Mouse (Mus musculus) brain, embryonic 14.5 days (tissue): ENCODE measurements around the gene Wsb2.

Experiments used
- CTCF ChIP-seq: fragments of 200-500 bp; IDR thresholded peaks from 2 replicates; pipeline ENCODE4 v1.5.1; 2012; ENCODE audit warnings: inconsistent platforms, mild to moderate bottlenecking, moderate library complexity, borderline replicate concordance; ENCODE audit not compliant: insufficient read depth, insufficient read length; ENCODE audit errors: extremely low read depth
- POLR2A ChIP-seq: fragments of 200-500 bp; IDR thresholded peaks from 2 replicates; pipeline ENCODE4 v1.6.1; 2012; ENCODE audit warnings: mild to moderate bottlenecking, inconsistent platforms, borderline replicate concordance; ENCODE audit not compliant: poor library complexity, insufficient read depth, insufficient read length, severe bottlenecking; ENCODE audit errors: extremely low read depth

DNA sequence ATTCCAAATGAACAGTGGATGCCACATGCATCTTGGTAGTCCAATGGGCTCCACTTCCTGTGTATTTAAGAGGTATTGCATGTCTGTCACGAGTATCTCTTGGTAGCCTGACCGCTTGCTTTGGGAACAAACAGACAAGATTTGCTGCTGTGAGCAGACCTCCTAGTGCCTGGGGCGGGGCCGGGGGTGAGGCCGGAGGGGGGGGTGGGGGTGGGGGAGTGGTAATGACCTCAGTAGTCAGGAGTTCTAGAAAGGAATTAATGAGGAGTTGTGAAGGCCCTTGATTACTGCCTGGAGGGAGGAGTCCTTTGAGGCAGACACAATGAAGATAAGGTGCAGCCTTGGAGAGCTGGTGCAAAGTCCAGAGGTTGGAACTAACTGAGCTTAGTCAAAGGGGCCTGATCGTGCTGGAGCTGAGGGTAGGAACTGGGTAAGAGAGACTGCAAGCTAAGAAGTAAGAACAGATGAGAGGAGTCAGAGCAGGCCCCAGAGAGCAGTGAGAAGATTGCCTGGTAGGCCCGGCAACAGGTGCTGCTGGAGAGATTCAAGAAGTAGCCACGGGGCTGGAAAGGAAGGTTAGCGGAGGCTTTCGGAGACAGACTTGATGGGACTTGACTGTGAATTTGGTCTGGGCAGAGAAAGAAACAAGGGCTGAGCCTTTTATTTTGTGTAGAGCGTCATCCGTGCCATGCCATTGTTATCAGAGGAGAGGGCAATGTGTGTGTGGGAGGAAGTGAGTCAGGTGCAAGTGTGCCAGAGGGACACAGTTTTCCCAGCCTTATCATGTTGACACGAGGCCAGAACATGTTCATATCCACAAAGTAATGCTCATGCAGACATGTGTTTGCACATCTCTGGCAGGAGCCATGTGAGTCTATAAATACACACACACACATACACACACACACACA lies 3.8 kb downstream of the Wsb2 start:
- TF ChIP-seq CTCF (no peak), POLR2A (no peak)
